Mouse (Mus musculus): ENCODE results near the gene Riiad1. TPM values are rescaled to one million over a fixed set of nuclear protein-coding genes. Genes with fewer than 3 reads are reported as not detected.

Gene Riiad1
- total RNA-seq, 2 experiments from 2014 or later, result 0.46 to 1.2 TPM

- intact Hi-C loops (cut with DNase I), result no loop called here
- no peak for DNase-seq
Observed at GRCm38 (mm10) chr3:94465632-94466430, 14.3 kb downstream of the Riiad1 start.

- DNase-seq, result no peak
- intact Hi-C loops (cut with DNase I), result no loop called here
Observed at GRCm38 (mm10) chr3:94463926-94464578, 16.1 kb downstream of the Riiad1 start.

DNA sequence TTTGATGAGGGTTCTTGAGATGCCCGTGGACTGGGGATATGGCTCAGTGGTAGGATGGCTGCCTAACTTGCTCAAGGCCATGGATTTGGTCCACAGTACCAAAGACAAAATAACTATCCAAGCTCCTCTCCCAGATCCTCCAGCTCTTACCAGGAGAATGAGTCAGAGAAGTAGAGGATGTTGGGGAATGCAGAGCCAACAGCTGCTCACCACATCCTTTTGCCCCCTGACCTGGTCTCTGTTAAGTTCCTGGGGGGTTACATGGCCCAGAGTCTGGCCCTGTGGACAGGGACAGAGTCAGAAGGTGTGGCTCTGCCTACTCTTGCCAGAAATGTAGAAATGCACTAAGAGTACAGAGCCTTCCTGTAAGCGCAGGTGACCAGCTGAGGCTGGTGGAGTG, 20.3 kb downstream of the Riiad1 start:
- DNase-seq, result no peak
- intact Hi-C loops (cut with DNase I), result loop anchor here (10.0 kb wide), 1 partner anchor 395 kb away; no protein-coding TSS in a partner anchor

DNA sequence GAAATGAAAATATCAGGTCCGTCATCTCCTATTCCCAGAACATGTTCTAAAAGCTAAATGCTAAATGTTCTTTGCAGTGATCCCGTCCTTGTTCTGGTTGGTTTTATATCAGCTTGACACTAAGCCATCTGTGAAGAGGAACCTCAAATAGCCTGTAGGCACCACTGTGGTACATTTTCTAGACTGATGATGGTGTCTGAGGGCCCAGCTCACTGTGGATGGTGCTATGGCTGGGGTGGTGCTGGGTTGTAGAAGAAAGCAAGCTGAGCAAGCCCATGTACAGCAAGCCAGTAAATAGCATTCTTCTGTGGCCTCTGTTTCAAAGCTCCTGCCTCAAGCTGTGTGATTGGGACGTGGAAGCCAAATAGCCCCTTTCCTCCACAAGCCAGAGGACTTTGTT, 23.1 kb downstream of the Riiad1 start:
- no peak for DNase-seq
- intact Hi-C loops (cut with DNase I), result loop anchor here (10.0 kb wide), 1 partner anchor 398 kb away; no protein-coding TSS in a partner anchor

DNA sequence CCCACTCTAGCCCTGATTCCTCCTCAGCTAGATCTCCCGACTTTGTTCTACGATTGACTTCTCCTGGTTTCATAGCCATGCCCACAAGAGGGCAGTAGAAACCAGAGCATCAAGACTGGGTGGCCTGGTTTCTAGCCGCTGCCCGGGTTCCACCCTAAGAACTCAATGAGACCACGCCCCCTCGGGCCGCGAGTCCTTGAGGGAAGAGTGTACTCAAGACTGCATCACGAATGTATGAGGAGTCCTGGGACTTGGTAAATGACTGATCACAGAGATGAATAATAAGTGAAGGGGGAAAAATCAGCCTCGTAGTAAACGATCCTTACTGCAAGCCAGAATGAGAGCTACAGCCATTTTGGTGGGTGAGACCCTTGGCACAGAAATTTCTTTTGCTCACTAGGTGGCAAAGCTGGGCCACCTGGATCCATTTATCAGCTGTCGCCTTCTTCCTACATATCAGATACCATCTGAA, 23.6 kb downstream of the Riiad1 start:
- intact Hi-C loops (cut with DNase I), result loop anchor here (1.0 to 10.0 kb wide), 3 partner anchors 46 to 398 kb away; no protein-coding TSS in a partner anchor
- peak; percentile 70 to 74 for DNase-seq

DNA sequence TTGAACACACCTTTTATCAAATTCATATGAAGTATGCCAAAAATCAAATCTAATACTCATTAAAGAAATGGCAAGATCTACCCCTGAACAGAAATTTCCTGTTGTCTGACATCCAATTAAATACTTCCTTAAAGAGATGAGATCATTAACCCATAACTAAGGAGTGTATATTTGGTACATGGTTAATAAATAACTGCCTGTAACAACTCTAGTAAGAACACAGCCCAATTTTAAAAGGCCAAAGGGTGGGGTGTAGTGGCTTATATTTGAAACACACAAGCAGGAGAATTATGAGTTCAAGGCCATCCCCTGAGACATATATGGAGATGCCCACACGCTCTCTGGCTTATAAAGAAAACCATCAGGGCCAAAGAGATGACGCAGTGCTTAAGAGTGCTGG, 30.8 kb downstream of the Riiad1 start:
- intact Hi-C loops (cut with DNase I), result no loop called here
- no peak for DNase-seq

DNA sequence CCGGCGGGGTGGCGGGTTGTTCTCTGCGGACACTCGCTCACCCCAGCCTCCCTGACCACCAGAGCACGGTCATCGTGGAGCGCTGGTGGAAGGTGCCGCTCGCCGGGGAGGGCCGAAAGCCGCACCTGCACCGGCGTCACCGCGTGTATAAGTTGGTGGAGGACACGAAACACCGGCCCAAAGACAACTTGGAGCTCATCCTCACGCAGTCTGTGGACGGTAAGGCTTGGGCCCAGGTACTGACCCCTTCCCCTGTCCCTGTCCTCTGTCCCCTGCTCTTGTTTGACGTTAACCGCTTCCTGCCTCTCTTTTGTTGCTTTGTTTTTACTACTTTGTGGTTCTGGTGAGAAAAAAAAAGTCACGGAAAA, 36.6 kb downstream of the Riiad1 start, which contains the start of gene Oaz3:
Gene Oaz3, minus strand, starts transcription at position 319 of the 368 bp plus-strand sequence.
- intact Hi-C loops (cut with DNase I), result loop anchor here (5.0 kb wide), 1 partner anchor 76 kb away; no protein-coding TSS in a partner anchor
- no peak for DNase-seq

DNA sequence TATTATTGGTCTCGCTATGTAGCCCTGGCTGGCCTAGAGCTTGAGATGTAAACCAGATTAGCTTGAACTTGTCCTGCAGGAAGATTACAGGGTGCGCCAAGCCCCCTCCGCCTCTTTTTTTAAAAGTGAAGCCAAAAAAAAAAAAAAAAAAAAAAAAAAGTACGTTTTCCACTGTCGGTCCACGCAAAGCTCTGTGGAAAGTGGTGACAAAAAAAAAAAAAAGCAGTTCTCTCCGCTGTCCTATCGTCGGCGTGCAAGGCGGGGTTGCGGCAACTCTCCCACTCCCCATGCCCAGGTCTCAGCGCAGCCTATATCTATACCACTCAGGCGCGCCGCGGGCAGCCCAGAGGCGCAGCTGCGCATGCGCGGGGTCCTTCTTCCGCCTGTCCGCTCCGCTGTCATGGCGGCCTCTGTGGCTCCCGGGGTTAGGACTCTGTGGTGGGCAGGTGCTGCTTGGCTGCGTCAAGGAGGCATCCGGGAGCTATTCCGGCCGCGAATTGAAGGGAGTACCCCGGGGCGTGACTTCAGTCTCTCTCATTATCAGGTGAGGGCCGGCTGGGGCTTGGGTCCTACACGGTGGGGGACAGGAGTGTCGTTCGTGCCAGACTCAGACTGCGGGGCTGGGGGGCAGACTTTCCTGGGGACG, 37.1 kb downstream of the Riiad1 start, which contains the start of gene Mrpl9:
Gene Mrpl9, plus strand, starts transcription at position 368 of the 646 bp plus-strand sequence.
- intact Hi-C loops (cut with DNase I), result loop anchor here (5.0 kb wide), 1 partner anchor 76 kb away; no protein-coding TSS in a partner anchor
- peak; percentile 96 to 97 for DNase-seq

GRCm38 (mm10) chr3:94441182-94441581, 39.0 kb downstream of the Riiad1 start:
- DNase-seq, result no peak
- intact Hi-C loops (cut with DNase I), result loop anchor here (5.0 kb wide), 1 partner anchor 74 kb away; no protein-coding TSS in a partner anchor

- no peak for DNase-seq
- intact Hi-C loops (cut with DNase I), result no loop called here
Observed at GRCm38 (mm10) chr3:94436420-94436819, 43.7 kb downstream of the Riiad1 start.

DNA sequence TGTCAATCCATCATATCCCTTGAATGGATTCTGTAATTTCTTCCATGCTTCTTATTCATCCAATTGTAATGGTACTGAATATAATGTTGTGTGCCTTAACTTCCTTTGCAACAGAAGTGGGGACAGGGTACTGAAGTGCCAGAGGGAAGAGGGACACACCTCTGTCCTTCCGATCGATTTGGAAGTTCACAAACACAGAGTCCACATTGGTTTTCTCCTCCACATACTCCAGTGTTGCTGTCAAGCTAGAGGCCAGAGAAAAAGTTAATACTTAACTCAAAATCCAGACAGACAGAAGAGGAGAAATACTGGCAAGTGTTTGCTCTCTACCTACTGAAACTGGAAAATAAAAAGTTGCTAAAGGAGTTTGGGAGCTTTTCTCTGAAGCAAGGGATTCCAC, 45.8 kb downstream of the Riiad1 start:
- intact Hi-C loops (cut with DNase I), result no loop called here
- no peak for DNase-seq

- intact Hi-C loops (cut with DNase I), result no loop called here
- DNase-seq, result no peak
Observed at GRCm38 (mm10) chr3:94430980-94431379, 49.2 kb downstream of the Riiad1 start.

Other genes starting within 250 kb of the Riiad1 start
- gene Gm4778, start 216.3 kb downstream of the Riiad1 start, total RNA-seq (2021), result not detected
- 10 to 100 TPM; 13.7 to 15.6 TPM for gene Them4, start 170.3 kb downstream of the Riiad1 start, total RNA-seq (2021)
- gene Them5, start 138.2 kb downstream of the Riiad1 start, total RNA-seq (2021), result not detected
- under 1 TPM in 1 of 2 experiments, not detected in 1; 0.27 TPM for gene C2cd4d, start 117.9 kb downstream of the Riiad1 start, total RNA-seq (2021)
- 10 to 100 TPM; 31.9 to 48.1 TPM for gene Rorc, start 107.5 kb downstream of the Riiad1 start, total RNA-seq (2021)
- gene Lingo4, start 81.8 kb downstream of the Riiad1 start, total RNA-seq (2021), result under 1 TPM; 0.11 to 0.16 TPM
- gene Tdrkh, start 67.1 kb downstream of the Riiad1 start, total RNA-seq (2021), result 1 to 10 TPM; 4.0 to 5.1 TPM
- 10 to 100 TPM; 68.6 to 74.2 TPM for gene Mrpl9, start 37.0 kb downstream of the Riiad1 start, total RNA-seq (2021)
- not detected for gene Oaz3, start 36.4 kb downstream of the Riiad1 start, total RNA-seq (2021)
- gene Celf3, start 2.0 kb downstream of the Riiad1 start, total RNA-seq (2021), result under 1 TPM in 1 of 2 experiments, not detected in 1; 0.19 TPM
- 10 to 100 TPM; 27.8 to 28.8 TPM for gene Snx27, start 102.4 kb upstream of the Riiad1 start, total RNA-seq (2021)
- gene Gm10972, start 162.8 kb upstream of the Riiad1 start, total RNA-seq (2021), result not detected
- gene Tuft1, start 178.5 kb upstream of the Riiad1 start, total RNA-seq (2021), result 1 to 10 TPM; 2.5 to 2.9 TPM
- gene Selenbp2, start 213.2 kb upstream of the Riiad1 start, total RNA-seq (2021), result 10 to 100 TPM; 13.3 to 14.6 TPM